Mouse (Mus musculus): Measurements from ENCODE around the gene Gsk3b.
"Not testable (repeated sequence)": the region's sequence is repeated elsewhere in the genome, so short reads cannot be mapped to it uniquely, and the experiment has no call there.

Gene Gsk3b

DNA sequence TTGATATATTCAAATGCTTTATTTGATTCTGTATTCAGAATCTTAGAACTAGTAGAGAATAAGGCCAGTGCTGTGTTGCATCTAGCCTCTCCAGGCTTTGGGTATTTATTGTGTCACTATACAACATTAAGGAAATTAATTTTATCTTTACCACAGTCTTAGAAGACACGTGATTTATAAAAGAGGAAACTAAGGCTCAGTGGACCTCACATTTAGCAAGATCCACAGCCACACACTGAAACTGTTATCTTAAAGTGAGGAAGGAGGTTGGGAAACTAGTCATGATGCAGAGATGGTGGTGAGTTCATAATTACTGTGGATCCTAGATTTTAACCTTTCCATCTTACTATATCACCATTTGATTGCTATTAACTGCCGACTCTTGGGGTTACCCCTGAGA, 16.7 kb downstream of the Gsk3b start:
- in situ Hi-C loops (cut with MboI), result no loop called here

GRCm38 (mm10) chr16:38106542-38106941, 17.7 kb downstream of the Gsk3b start:
- in situ Hi-C loops (cut with MboI), result no loop called here

DNA sequence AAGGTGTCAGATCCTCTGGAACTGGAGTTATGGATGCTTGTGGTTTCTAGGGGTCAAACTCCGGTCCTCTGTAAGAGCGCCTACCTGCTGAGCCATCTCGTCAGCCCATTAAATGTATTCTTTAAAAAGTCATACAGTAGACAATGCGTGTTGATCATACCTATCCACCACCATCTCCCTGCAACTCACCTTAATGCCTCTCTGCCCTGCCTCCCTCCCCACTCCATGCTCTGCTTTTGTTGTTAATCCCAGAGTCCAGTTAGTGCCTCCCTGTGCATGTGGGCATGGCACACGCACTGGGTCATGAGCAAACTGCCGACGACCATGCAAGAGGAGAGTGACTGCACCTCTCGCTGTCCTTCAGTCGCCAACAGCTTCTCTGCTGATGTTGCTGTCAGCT, 21.2 kb downstream of the Gsk3b start:
- in situ Hi-C loops (cut with MboI), result no loop called here

- in situ Hi-C loops (cut with MboI), result no loop called here
These were observed 21.8 kb downstream of the Gsk3b start for GRCm38 (mm10) chr16:38110575-38110974.

DNA sequence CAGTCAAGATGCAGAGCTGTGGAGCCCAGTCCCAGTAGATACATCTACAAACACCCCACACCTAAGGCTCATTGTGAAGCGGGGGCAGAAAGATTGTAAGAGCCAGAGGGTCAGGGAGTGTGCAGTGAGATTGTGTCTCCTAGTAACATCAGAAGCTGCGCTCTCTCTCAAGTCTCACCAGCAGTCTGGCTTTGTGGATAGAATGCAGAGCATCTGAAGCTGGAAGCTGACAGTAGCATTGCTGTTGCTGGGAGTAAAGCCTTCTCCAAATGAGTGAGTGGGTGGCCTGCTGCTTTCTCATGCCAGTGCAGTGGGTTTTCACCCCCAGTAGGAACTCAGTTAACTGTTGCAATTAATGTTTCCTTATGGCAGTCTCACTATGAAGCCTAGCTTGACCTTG, 25.3 kb downstream of the Gsk3b start:
- in situ Hi-C loops (cut with MboI), result no loop called here

DNA sequence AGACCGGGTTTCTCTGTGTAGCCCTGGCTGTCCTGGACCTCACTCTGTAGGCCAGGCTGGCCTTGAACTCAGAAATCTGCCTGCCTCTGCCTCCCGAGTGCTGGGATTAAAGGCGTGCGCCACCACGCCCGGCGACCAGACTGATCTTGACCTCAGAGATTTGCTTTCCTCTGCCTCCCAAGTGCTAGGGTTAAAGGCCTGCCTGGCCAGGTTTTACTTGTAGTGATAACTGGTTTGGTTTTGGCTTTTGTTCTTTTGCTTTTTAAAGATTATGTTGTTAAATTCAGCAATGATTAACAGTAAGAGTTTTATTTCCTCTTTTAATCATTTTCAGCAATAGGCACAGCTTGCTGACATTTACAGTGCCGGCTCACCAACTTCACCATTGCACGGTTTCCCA, 29.1 kb downstream of the Gsk3b start:
- in situ Hi-C loops (cut with MboI), result not testable (repeated sequence)

DNA sequence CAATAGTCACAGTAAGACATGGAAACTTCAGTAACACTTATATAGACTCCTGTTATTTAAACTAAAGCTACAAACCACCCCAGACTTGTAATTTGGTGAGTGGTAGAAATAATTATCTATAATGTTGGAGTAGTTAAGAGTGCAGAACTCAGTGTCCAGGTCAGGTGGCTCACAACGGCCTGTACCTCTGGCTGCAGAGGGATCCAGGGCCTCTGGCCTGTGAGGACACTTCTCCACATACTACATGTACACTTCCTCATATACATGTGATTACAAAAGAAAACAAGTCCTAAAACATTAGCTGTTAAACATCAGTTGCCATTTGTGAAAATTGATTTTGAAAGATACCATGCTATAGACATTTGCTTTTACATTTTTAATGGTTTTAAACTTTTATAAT, 29.9 kb downstream of the Gsk3b start:
- in situ Hi-C loops (cut with MboI), result no loop called here

DNA sequence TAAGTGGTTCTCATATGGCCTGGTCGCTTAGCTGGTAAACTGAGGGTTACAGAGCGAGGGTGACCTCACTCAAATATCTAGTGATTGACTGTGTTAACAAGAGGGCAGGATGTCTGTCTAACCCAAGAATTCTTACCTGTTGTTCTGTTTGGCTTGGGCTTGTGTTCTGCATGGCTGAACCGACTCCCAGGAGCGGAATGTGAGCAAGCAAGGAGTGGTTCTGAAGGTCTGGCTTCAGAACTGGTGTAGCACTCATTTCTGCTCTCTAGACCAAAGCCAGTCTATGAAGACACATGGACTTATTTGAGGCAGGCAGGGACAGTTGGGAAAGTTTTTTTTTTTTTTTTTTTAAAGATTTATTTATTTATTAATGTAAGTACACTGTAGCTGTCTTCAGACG, 30.5 kb downstream of the Gsk3b start:
- in situ Hi-C loops (cut with MboI), result no loop called here

DNA sequence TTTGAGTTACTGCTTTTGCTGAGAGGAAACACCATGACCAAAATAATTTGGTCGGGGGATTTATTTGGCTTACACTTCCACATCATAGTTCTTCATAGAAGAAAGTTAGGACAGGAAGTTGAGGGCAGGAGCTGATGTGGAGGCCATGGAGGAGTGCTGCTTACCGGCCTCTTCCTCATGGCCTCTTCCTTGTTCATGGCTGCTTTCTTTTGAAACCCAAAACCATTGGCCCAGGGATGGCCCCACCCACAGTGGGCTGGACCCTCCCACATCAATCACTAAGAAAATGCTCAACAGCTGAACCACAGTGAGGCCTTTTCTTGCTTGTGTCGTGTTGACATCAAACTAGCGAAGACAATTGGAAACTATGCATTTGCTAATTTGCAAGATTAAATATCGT, 40.4 kb downstream of the Gsk3b start:
- in situ Hi-C loops (cut with MboI), result no loop called here

DNA sequence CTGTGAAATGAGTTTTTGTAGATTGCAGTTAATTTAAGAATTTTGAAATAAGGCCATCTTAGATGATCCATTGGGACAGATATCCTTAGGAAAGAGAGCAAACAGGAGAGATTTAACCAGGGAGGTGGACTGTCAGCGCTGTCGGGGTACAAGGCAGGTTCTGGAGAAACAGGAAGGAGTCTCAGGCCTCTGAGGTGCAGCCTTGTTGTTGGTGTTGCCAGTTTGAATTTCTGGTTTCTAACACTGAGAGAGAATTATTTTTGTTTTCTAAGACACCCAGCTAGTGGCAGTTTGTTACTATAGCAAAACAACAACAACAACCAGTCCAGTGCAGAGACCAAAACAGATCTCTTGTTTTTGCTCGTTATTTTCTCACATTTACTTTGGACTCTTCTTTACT, 42.2 kb downstream of the Gsk3b start:
- in situ Hi-C loops (cut with MboI), result no loop called here

GRCm38 (mm10) chr16:38131756-38132155, 43.0 kb downstream of the Gsk3b start:
- in situ Hi-C loops (cut with MboI), result no loop called here

- in situ Hi-C loops (cut with MboI), result no loop called here
These were observed 43.4 kb downstream of the Gsk3b start for GRCm38 (mm10) chr16:38132210-38132609.

DNA sequence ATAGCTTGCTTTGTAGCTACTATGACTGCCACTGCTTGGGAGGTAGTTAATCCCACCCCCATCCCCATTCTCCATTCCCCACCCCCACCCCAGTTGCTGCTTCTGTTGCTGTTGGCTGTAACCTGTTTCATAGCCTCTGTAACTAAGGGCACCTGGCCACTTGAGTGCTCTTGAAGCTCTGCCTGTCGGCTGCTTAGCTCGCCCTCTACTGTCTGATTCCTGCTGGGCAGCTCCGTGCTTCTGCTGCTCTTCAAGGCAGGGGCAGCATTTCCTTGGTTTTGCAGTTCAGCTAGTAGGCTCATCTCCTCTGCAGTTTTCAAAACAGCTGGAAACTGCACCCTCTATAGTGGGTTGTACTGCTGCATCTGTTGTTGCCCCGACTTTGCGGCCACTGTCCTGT, 48.5 kb downstream of the Gsk3b start:
- in situ Hi-C loops (cut with MboI), result no loop called here

DNA sequence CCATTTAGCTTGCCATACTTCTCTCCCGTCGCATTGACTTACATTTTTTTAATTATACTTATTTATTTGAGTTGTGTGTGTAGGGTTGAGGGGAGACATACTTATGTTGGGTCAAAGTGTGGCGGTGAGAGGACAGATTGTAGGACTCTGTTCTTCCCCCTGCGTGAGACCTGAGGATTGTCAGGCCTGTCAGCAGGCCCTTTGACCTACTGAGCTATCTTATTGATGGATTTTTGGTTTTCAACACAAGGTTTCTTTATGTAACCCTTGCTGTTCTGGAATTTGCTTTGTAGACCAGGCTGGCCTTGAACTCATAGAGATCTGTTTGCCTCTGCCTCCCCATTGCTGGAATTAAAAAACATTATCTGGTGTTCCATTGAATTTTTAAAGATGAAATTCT, 56.1 kb downstream of the Gsk3b start:
- in situ Hi-C loops (cut with MboI), result no loop called here

GRCm38 (mm10) chr16:38150555-38150954, 61.8 kb downstream of the Gsk3b start:
- in situ Hi-C loops (cut with MboI), result no loop called here

- in situ Hi-C loops (cut with MboI), result no loop called here
These were observed 69.2 kb downstream of the Gsk3b start for GRCm38 (mm10) chr16:38157854-38158622.

DNA sequence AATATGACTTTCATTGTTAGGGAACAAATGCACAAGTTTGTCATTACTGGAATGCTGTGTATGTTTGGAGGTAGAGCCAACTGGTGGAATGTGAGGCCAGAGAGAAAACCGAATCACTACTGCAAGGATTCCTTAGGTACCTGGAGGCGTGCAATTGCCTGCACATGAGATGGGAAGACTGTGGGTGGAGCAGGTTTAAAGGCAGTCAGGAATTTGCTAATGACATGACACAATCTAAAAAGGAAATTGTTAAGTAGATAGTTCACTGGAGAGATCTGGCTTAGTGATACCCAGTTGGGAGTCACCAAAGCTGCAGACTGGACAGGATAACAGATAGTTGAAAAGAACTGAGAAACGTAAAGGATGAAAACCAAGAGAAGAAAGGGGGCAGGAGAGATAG, 73.2 kb downstream of the Gsk3b start:
- in situ Hi-C loops (cut with MboI), result no loop called here

GRCm38 (mm10) chr16:38164811-38165591, 76.2 kb downstream of the Gsk3b start:
- in situ Hi-C loops (cut with MboI), result no loop called here

GRCm38 (mm10) chr16:38168971-38169370, 80.2 kb downstream of the Gsk3b start:
- in situ Hi-C loops (cut with MboI), result no loop called here

DNA sequence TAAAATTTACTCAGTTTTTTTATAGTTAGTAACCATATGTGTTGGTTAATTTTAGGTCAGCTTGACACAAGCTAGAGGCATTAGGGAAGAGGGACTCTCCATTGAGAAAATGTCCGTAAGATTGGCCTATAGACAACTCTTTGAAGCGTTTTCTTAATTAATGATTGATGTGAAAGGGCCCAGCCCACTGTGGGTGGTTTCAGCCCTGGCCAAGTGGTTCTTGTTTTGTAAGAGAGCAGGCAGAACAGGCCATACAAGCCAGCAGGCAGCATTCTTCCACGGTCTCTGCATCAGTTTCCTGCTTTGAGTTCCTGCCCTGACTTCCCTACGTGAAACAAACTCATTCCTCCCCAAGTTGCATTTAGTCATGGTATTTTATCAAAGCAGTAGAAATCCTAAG, 90.3 kb downstream of the Gsk3b start:
- in situ Hi-C loops (cut with MboI), result no loop called here

- in situ Hi-C loops (cut with MboI), result no loop called here
These were observed 92.6 kb downstream of the Gsk3b start for GRCm38 (mm10) chr16:38181421-38181820.

- in situ Hi-C loops (cut with MboI), result no loop called here
These were observed 96.0 kb downstream of the Gsk3b start for GRCm38 (mm10) chr16:38184657-38185269.

- in situ Hi-C loops (cut with MboI), result no loop called here
These were observed 101.2 kb downstream of the Gsk3b start for GRCm38 (mm10) chr16:38189952-38190351.
